Mouse (Mus musculus) NIH3T3 (cell line): ENCODE measurements around the gene AI837181.

Experiments used
- DNase-seq: peaks from one replicate; pipeline ENCODE4 v3.0.0-alpha.2; 2012; ENCODE audit warnings: low read depth

The AI837181 gene

GRCm38 (mm10) chr19:5445747-5446146, 20.8 kb downstream of the AI837181 start:
- no peak for DNase-seq

- peak; percentile 89 for DNase-seq
Observed at GRCm38 (mm10) chr19:5447515-5448353, 22.8 kb downstream of the AI837181 start, which contains the start of gene Fosl1. Gene Fosl1 (plus strand): TSS chr19:5447547.

DNA sequence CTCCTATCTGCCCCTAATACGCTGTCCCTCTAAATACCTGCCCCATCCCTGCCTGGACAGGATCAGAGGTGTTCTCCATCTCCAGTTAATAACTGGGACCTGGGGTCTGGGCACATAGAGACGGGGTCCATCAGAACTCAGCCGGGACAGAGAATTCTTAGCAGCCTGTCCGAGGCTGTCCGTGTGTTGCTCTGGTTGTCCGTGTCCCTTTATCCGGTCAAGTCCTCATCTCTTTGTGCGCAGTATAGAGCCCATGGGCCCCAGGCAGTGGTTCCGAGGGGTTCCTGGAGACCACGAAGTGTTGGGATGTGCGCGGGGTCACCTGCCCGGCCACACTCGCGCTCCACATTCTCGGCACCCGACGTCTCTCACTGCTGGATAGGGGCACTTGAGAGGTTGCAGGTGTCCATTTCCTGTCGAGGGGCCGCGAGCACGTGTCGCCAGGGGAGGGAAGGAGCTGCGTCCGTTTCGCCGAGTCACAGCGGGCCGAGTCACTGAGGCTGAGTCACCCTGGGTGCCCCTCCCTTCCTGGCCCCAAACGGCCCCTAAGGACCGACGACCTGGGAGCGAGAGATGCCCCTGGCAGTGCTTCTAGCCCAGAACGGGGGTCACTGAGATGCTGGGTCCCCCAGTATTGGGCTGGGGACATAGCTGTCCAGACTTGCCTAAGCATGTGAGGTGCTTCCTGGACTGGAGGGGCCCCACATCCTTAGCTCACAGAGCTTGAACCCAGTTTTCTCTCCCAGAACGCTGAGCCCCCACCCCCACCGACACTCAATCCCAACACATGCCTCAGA, 23.6 kb downstream of the AI837181 start:
- DNase-seq: peak; percentile 71

- peak; percentile 61 for DNase-seq
Observed at GRCm38 (mm10) chr19:5449673-5450072, 24.7 kb downstream of the AI837181 start.

DNA sequence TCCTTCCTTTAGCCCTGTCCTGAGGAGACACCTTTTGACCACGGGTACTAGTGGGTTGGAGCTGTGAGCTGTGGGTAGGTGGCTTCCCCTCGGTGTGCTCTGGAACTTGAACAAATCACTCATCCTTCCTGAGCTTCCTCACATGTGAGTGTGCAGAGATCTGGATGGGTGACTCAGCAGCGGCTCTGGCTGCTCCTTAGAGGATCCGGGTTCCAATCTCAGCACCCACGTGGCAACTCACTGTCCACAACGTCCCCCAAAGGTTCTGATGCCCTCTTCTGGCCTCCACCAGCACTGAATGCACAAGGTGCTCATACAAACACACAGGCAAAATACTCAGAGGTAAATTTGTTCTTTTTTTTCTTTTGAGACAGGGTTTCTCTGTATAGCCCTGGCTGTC, 26.8 kb downstream of the AI837181 start:
- DNase-seq: no peak

DNA sequence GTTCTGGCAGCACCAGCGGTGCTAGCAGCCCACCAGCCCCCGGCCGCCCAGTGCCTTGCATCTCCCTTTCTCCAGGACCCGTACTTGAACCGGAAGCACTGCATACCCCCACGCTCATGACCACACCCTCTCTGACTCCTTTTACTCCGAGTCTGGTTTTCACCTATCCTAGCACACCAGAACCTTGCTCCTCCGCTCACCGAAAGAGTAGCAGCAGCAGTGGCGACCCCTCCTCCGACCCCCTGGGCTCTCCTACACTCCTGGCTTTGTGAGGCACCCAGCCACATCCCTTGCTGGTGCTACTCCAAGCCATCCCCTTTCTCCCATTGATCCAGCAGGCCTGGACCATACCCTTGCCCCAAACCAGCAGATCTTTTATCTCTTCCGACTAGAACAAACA, 30.1 kb downstream of the AI837181 start:
- DNase-seq: no peak

- DNase-seq: no peak
Observed at GRCm38 (mm10) chr19:5455568-5455967, 30.6 kb downstream of the AI837181 start.

DNA sequence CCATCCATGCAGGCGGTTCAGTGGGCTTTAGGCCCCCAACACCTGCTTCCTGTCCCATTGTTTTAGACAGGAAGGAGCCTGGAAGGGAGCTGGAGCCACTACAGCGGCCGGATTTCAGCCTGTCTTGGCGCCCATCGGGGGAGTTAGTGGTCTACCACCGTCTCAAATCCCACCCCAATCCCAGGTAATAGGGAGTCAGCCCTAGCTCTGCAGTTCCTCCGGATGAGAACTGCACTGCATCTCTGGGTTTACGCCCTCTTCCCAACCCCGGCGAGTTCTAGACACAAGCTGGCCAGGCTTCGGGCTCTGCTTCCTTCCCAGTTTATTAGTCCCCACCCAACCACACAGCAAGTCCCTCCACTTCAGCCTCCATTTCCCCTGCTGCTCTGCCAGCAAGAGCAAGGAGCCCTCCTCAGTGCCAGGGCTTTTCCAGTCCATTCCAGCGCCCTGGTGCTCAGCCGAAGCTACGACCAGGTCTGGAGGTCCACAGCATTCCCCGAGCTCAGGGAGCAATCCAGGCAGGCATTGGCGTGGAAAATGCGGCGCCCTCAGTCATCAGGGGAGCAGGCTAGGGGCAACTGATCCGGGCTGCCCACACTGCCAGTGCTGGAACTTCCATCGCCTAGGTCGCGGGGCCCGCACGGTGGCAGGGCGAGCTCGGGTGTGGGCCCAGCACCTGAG, 31.4 kb downstream of the AI837181 start:
- DNase-seq: peak; percentile 56

- DNase-seq: peak; percentile 99
Observed at GRCm38 (mm10) chr19:5456922-5457745, 32.2 kb downstream of the AI837181 start.

DNA sequence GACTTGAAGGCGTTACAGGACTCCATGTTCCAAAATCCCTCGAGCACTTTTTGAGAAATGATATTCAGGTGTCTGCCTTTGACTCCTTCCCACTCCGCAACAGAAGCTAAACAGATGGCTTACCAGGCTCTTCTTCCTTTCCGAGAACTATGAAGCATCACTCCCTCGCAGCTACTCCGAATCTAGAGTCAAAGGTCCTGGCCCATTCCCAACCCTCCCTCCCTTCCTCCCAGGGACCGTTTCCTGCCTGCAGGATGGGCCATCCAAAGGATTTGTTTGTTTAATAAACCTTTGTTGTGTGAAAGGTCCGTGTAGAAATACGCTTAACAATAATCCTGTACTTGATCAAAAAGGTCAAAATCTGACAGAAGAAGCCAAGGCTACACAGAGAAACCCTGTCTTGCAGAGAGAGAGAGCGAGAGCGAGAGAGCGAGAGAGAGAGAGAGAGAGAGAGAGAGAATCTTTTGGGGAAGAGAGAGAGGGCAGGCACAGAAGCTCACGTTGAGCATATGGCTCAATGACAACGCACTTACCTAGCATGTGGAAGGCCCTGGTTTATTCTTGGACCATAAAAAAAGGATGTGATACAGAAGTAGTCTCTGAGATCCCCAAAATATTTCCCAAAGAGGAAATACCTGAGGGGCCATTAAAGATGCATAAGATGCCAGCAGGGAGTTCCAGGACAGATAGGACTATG, 33.0 kb downstream of the AI837181 start, which contains the start of gene Ccdc85b:
TSS of gene Ccdc85b (minus strand) at position 149 of the 697 bp plus-strand sequence.
- no peak for DNase-seq

DNA sequence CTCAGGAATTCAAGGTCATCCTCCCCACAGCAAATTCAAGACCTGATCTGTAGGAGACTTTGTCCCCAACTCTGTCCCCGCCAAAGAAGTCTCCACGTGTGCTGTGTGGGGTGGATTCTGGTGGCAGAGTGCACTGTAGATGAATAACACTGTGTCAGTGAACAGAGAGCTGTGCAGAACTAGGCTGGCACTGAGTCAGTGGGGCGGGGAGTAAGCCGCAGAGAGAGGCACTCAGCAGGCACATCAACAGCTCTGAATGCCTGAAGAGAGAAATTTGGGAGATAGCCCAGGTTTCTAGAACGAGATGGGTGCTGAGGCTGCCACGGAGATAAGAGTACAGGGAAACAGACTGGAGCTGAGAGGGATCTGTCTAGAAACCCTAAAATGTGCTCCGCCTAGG, 34.1 kb downstream of the AI837181 start:
- DNase-seq: peak; percentile 79

GRCm38 (mm10) chr19:5459896-5460295, 35.0 kb downstream of the AI837181 start:
- DNase-seq: no peak

- DNase-seq: peak; percentile 94
Observed at GRCm38 (mm10) chr19:5460465-5460911, 35.5 kb downstream of the AI837181 start, which contains the start of gene Fibp. Gene Fibp (plus strand): TSS chr19:5460615.

GRCm38 (mm10) chr19:5461411-5461810, 36.5 kb downstream of the AI837181 start:
- DNase-seq: no peak

- no peak for DNase-seq
Observed at GRCm38 (mm10) chr19:5463212-5463611, 38.3 kb downstream of the AI837181 start.

DNA sequence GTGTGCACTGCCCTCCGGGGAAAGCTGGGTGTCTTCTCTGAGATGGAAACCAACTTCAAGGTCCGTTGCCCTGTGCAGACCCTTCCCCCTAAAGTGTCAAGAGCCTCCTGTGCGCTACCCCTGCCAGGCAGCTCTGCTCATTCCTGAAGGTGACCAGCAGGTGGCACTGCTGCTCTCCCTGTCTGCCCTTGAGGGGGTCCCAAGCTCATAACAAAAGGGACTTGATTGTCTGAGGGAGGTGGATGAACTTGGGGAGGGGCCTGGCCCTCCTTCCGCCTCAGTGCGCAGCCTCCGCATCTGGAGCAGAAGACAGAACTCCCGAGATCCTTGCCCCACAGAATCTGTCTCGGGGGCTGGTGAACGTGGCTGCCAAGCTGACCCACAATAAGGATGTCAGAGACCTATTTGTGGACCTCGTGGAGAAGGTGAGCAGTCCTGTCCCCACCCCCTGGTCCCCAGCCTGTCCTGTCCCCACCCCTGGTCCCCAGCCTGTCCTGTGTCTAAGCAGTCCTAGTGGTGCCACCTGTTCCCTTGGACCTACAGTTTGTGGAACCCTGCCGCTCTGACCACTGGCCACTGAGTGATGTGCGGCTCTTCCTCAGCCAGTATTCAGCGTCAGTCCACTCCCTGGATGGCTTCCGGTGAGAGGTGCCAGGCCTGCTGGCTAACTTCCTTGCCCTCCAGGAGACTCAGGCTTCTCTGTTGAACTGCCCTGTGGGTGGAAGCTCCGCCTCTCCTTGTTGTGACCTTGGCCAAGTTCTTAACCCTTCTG, 39.0 kb downstream of the AI837181 start:
- DNase-seq: peak; percentile 80

DNA sequence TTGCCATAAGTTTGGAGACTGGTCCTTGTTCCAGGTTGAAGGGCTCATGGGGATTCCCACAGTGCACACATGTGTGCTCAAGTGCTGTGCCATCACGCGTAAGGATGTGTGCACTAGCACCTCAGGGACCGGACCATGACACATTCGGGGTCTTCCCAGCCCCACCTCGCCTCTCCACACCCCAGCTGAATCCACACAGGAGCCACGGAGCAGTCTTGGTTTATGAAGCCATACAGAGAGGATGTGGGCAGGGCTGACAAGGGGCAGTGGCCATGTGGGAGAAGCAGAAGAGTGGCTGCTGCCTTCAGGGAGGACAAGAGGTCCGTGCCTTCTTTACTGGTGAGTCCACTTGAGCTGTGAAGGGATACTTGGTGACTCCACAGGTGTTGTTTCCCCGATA, 40.1 kb downstream of the AI837181 start:
- DNase-seq: no peak

- DNase-seq: no peak
Observed at GRCm38 (mm10) chr19:5466916-5467500, 42.1 kb downstream of the AI837181 start.

GRCm38 (mm10) chr19:5468374-5468773, 43.4 kb downstream of the AI837181 start, which contains the start of gene Ctsw:
Gene Ctsw (minus strand): TSS chr19:5468507.
- no peak for DNase-seq
